Mouse (Mus musculus): ENCODE results near the gene Adamts7. TPM values are rescaled to one million over a fixed set of nuclear protein-coding genes. Genes with fewer than 3 reads are reported as not detected.

Gene Adamts7
- polyA plus RNA-seq, 1 experiment from 2014 or later = 14.0 TPM

DNA sequence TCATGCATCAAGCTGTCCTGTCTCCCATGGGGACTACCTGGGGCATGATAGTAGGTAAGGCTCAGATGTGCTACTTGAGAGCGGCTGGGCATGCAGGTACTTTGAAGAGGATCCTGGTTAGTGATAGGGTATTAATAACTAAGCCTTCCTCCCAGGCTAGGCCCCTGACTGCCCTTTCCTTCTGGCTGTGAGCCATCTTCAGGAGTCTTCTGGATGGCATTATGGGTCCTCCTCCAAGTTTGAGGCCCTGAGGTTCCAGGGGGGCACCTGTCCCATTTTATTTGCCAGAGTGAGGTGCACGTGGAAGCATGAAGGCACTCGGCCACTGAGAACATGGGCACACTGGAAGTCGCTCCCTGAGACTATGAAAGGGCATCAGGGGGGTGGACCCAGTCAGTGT lies 37.6 kb downstream of the Adamts7 start:
- H3K36me3 ChIP-seq (ENCODE audit: control insufficient read depth, insufficient read depth) = peaks cover 17% of the 10 kb centered on the region
- no peak for ATAC-seq
- H3K9me3 ChIP-seq (ENCODE audit: control insufficient read depth, low read length) = no peaks in the 10 kb centered on the region
- no peaks in the 10 kb centered on the region for H3K27me3 ChIP-seq (replicated peaks; ENCODE audit: control insufficient read depth, insufficient read depth, low read length)
- no peaks in the 10 kb centered on the region; the same call in 1 of the 2 replicates for H3K4me1 ChIP-seq (replicated peaks; ENCODE audit: control insufficient read depth, insufficient read depth, low read length)
- WGBS = 95% methylated on average over 4 of the region's 4 CpGs
- H3K27ac ChIP-seq (ENCODE audit: low read length) = no peak overlapping the region
- no peak overlapping the region for H3K4me2 ChIP-seq (ENCODE audit: low read length)
- no peak overlapping the region for H3K9ac ChIP-seq (replicated peaks; ENCODE audit: low read depth, low read length)
- H3K4me3 ChIP-seq (replicated peaks; ENCODE audit: low read length) = no peak overlapping the region

DNA sequence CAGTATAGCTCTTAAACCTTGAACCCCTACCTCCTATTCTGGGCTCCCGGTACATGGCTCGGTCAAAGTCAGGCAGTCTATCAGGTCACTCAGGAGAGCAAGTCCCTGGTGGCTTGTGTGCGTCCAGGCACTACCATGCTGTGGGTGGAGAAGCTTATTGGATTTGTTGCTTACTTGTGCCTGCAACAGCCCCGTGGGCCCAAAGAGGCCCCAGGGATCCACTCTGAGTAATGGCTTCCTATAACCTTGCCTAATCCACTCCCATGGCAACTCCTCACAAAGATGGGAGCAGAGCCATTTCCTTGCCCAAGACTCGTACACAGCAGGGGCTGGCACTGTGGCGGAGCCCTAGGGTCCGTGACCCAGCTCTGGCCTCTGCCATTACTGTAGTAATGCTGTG lies 38.2 kb downstream of the Adamts7 start:
- no peaks in the 10 kb centered on the region for H3K9me3 ChIP-seq (ENCODE audit: control insufficient read depth, low read length)
- H3K27ac ChIP-seq (ENCODE audit: low read length) = no peak overlapping the region
- H3K27me3 ChIP-seq (replicated peaks; ENCODE audit: control insufficient read depth, insufficient read depth, low read length) = no peaks in the 10 kb centered on the region
- H3K4me3 ChIP-seq (replicated peaks; ENCODE audit: low read length) = no peak overlapping the region
- H3K4me2 ChIP-seq (ENCODE audit: low read length) = no peak overlapping the region
- H3K4me1 ChIP-seq (replicated peaks; ENCODE audit: control insufficient read depth, insufficient read depth, low read length) = no peaks in the 10 kb centered on the region; the same call in 1 of the 2 replicates
- 86% methylated on average over 7 of the region's 7 CpGs for WGBS
- no peak overlapping the region for H3K9ac ChIP-seq (replicated peaks; ENCODE audit: low read depth, low read length)
- H3K36me3 ChIP-seq (ENCODE audit: control insufficient read depth, insufficient read depth) = peaks cover 14% of the 10 kb centered on the region
- no peak for ATAC-seq

DNA sequence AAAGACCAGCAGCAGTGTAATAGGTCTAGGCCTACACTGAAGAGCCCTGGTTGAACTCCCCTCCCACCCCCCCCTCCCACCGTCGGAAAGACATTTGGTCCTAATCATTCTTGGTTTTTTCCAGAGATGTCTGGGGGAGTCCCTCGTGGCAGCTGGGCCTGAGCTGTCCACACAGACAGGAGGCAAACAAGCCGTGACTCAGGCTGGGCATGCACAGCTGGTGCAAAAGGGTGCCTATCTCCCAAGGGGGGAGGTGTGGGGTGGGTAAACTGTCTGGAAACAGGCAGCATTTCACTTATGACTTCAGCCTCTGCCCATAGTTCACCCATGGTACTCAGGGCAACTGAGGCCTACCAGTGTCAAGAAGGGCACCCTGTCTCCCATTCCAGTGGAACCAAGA lies 38.7 kb downstream of the Adamts7 start:
- H3K36me3 ChIP-seq (ENCODE audit: control insufficient read depth, insufficient read depth) = peaks cover 13% of the 10 kb centered on the region
- no peaks in the 10 kb centered on the region for H3K9me3 ChIP-seq (ENCODE audit: control insufficient read depth, low read length)
- H3K27me3 ChIP-seq (replicated peaks; ENCODE audit: control insufficient read depth, insufficient read depth, low read length) = no peaks in the 10 kb centered on the region
- ATAC-seq = no peak
- H3K4me3 ChIP-seq (replicated peaks; ENCODE audit: low read length) = no peak overlapping the region
- H3K4me1 ChIP-seq (replicated peaks; ENCODE audit: control insufficient read depth, insufficient read depth, low read length) = no peaks in the 10 kb centered on the region; the same call in 1 of the 2 replicates
- WGBS = 79% methylated on average over 4 of the region's 4 CpGs
- no peak overlapping the region for H3K9ac ChIP-seq (replicated peaks; ENCODE audit: low read depth, low read length)
- H3K4me2 ChIP-seq (ENCODE audit: low read length) = no peak overlapping the region
- no peak overlapping the region for H3K27ac ChIP-seq (ENCODE audit: low read length)

DNA sequence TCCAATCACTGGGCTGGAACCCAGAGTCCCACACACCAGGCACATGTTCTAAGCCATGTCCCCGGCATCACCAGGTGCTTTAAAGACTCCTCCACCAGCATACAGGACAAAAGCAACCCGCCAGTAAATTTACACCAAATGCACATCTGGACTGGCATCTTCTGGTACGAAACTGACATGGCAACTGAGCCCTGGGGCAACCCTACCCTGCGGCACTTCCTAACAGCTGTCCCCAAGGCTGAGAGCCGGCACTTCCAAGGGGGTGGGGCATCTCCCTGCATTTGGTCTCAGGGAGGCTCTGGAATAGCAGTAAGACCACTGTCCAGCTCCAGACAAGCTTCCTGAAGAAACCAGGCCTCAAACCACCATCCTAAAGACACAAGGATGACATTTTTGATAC lies 40.4 kb downstream of the Adamts7 start:
- no peaks in the 10 kb centered on the region for H3K27me3 ChIP-seq (replicated peaks; ENCODE audit: control insufficient read depth, insufficient read depth, low read length)
- H3K36me3 ChIP-seq (ENCODE audit: control insufficient read depth, insufficient read depth) = peaks cover 13% of the 10 kb centered on the region
- no peaks in the 10 kb centered on the region; the same call in 1 of the 2 replicates for H3K4me1 ChIP-seq (replicated peaks; ENCODE audit: control insufficient read depth, insufficient read depth, low read length)
- no peak overlapping the region for H3K4me2 ChIP-seq (ENCODE audit: low read length)
- H3K4me3 ChIP-seq (replicated peaks; ENCODE audit: low read length) = no peak overlapping the region
- H3K27ac ChIP-seq (ENCODE audit: low read length) = no peak overlapping the region
- WGBS = 87% methylated on average over 5 of the region's 5 CpGs
- no peak overlapping the region for H3K9ac ChIP-seq (replicated peaks; ENCODE audit: low read depth, low read length)
- H3K9me3 ChIP-seq (ENCODE audit: control insufficient read depth, low read length) = no peaks in the 10 kb centered on the region
- no peak for ATAC-seq

DNA sequence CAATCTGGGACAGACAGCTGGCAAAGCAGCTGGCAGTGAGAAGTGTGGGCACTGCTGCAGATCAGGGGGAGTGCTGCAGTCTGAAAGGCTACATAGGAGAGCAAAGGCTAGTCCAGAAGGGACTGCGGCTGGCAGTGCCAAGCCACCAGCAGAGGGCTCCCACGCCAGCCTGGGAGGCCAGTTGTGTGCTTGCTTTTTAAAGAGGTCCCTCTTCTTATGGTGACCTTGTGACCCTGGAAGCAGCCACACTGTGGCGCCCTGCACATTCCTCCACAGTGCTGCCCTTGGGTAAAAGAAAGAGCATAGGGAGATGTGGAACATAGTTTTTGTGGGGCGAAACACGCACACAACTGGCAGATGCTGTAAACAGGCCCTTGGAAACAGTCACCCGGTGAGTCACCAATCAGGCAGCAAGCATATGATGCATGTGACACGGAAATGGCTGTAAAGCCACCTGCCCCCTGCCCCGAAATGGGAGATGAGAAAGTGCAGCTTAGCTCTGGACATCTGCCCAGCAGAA lies 41.6 kb downstream of the Adamts7 start:
- H3K4me1 ChIP-seq (replicated peaks; ENCODE audit: control insufficient read depth, insufficient read depth, low read length) = no peaks in the 10 kb centered on the region
- no peak overlapping the region for H3K4me2 ChIP-seq (ENCODE audit: low read length)
- 68% methylated on average over 8 of the region's 8 CpGs for WGBS
- H3K27me3 ChIP-seq (replicated peaks; ENCODE audit: control insufficient read depth, insufficient read depth, low read length) = no peaks in the 10 kb centered on the region
- ATAC-seq = no peak
- no peaks in the 10 kb centered on the region for H3K9me3 ChIP-seq (ENCODE audit: control insufficient read depth, low read length)
- H3K9ac ChIP-seq (replicated peaks; ENCODE audit: low read depth, low read length) = no peak overlapping the region
- H3K4me3 ChIP-seq (replicated peaks; ENCODE audit: low read length) = no peak overlapping the region
- H3K27ac ChIP-seq (ENCODE audit: low read length) = no peak overlapping the region
- peaks cover 15% of the 10 kb centered on the region for H3K36me3 ChIP-seq (ENCODE audit: control insufficient read depth, insufficient read depth)

DNA sequence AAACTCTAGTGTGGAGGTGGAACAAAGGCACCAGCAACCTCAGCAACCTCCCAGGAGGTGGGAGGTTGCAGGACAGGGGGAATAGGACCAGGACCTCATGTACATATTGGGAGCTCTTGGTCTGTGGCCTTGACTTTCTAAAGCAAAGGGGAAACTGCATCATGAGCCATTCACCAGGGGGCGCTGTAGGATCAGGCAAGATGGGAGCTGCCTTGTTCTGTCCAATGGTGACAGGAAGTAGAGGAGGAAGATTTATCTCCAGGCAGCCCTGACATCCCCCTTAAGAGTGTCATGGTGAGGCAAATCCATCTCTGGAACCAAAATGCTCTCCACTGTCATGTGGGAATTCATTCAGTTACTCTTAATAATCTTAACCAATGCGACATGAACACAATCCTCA lies 43.6 kb downstream of the Adamts7 start:
- Histone ChIP-seq H3K4me3 (replicated peaks; ENCODE audit: low read length) (no peak overlapping the region), H3K9ac (replicated peaks; ENCODE audit: low read depth, low read length) (no peak overlapping the region), H3K27ac (ENCODE audit: low read length) (no peak overlapping the region), H3K4me1 (replicated peaks; ENCODE audit: control insufficient read depth, insufficient read depth, low read length) (no peaks in the 10 kb centered on the region), H3K4me2 (ENCODE audit: low read length) (no peak overlapping the region), H3K36me3 (ENCODE audit: control insufficient read depth, insufficient read depth) (peaks cover 5% of the 10 kb centered on the region; the same call in 1 of the 2 replicates), H3K9me3 (ENCODE audit: control insufficient read depth, low read length) (no peaks in the 10 kb centered on the region), H3K27me3 (replicated peaks; ENCODE audit: control insufficient read depth, insufficient read depth, low read length) (no peaks in the 10 kb centered on the region)
- ATAC-seq = peak; percentile 63
- 46% methylated on average over 2 of the region's 2 CpGs for WGBS

DNA sequence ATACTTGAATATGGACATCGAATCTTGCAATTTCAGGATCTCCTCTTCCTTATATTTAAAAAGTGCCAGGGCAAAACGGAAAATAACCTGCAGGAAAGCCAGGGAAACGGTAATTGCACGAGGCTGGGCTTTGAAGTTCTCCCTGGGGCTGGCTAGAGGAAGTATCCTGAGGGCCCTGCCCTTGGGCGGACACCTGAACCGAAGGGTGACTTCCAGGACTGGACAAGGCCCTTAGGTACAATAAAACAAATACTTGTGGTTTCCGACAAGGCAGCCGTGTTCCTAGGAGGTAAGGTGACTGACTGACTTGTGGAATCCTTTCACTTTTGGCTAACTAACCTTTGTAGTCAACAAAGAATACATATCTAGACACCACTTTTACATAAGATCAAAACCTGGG lies 44.9 kb downstream of the Adamts7 start:
- ATAC-seq = no peak
- Histone ChIP-seq H3K27me3 (replicated peaks; ENCODE audit: control insufficient read depth, insufficient read depth, low read length) (no peaks in the 10 kb centered on the region), H3K4me3 (replicated peaks; ENCODE audit: low read length) (no peak overlapping the region), H3K9ac (replicated peaks; ENCODE audit: low read depth, low read length) (no peak overlapping the region), H3K36me3 (ENCODE audit: control insufficient read depth, insufficient read depth) (0 out of 2 replicates have a peak, but pooled peaks cover 2% of the 10 kb centered on the region), H3K4me1 (replicated peaks; ENCODE audit: control insufficient read depth, insufficient read depth, low read length) (no peaks in the 10 kb centered on the region), H3K27ac (ENCODE audit: low read length) (no peak overlapping the region), H3K9me3 (ENCODE audit: control insufficient read depth, low read length) (no peaks in the 10 kb centered on the region), H3K4me2 (ENCODE audit: low read length) (no peak overlapping the region)
- WGBS = 90% methylated on average over 8 of the region's 8 CpGs

DNA sequence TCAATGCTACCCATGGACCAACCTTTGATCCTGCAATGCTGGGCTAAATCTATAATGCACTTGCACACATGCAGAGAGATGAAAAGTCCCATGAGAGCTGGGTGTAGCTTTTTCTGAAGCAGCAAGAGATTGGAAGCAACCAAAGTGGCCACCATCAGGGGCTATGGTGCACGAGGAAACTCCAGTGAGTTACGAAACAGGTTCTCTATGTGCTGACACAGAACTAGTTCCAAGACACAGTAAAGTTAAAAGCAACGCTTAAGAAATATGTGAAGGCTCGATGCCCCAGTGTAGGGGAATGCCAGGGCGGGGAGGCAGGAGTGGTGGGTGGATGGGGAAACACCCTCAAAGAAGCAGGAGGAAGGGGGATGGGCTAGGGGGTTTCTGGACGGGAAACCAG lies 45.8 kb downstream of the Adamts7 start:
- Histone ChIP-seq H3K36me3 (ENCODE audit: control insufficient read depth, insufficient read depth) (0 out of 2 replicates have a peak, but pooled peaks cover 2% of the 10 kb centered on the region), H3K4me2 (ENCODE audit: low read length) (no peak overlapping the region), H3K9ac (replicated peaks; ENCODE audit: low read depth, low read length) (no peak overlapping the region), H3K9me3 (ENCODE audit: control insufficient read depth, low read length) (no peaks in the 10 kb centered on the region), H3K4me1 (replicated peaks; ENCODE audit: control insufficient read depth, insufficient read depth, low read length) (no peaks in the 10 kb centered on the region), H3K27me3 (replicated peaks; ENCODE audit: control insufficient read depth, insufficient read depth, low read length) (no peaks in the 10 kb centered on the region), H3K4me3 (replicated peaks; ENCODE audit: low read length) (no peak overlapping the region), H3K27ac (ENCODE audit: low read length) (no peak overlapping the region)
- 86% methylated on average over 6 of the region's 6 CpGs for WGBS
- ATAC-seq = no peak

DNA sequence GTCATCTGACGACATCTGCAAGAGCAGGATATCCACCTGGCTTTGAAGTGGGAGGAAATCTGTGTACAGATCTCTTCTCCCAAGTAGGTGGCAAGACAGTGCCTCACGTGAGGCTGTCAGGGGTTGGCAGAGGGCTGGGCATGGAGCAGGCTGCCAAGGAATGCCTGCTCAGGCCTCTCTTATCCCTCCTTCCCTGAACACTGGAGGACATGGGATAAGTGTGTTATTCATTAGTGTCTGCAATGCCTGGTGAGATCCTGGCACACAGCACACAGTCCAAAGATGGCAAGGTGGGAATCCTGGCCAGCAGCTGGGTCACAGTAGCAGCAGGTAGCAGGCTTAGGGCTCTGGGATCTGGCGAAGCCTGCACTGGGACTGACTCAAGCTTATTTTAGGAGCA lies 50.3 kb downstream of the Adamts7 start:
- 0 out of 2 replicates have a peak, but pooled peaks cover 2% of the 10 kb centered on the region for H3K36me3 ChIP-seq (ENCODE audit: control insufficient read depth, insufficient read depth)
- no peaks in the 10 kb centered on the region for H3K9me3 ChIP-seq (ENCODE audit: control insufficient read depth, low read length)
- H3K27me3 ChIP-seq (replicated peaks; ENCODE audit: control insufficient read depth, insufficient read depth, low read length) = no peaks in the 10 kb centered on the region
- no peak overlapping the region for H3K4me2 ChIP-seq (ENCODE audit: low read length)
- no peak overlapping the region for H3K4me3 ChIP-seq (replicated peaks; ENCODE audit: low read length)
- WGBS = 70% methylated on average over 3 of the region's 3 CpGs
- H3K9ac ChIP-seq (replicated peaks; ENCODE audit: low read depth, low read length) = no peak overlapping the region
- H3K4me1 ChIP-seq (replicated peaks; ENCODE audit: control insufficient read depth, insufficient read depth, low read length) = no peaks in the 10 kb centered on the region
- no peak overlapping the region for H3K27ac ChIP-seq (ENCODE audit: low read length)
- ATAC-seq = no peak

Data from forebrain, embryonic 16.5 days (tissue).